Mouse (Mus musculus): ENCODE results near the gene Vps72. TPM values are rescaled to one million over a fixed set of nuclear protein-coding genes. Genes with fewer than 3 reads are reported as not detected.
"Not testable (repeated sequence)": the region's sequence is repeated elsewhere in the genome, so short reads cannot be mapped to it uniquely, and the experiment has no call there.

Vps72 gene
- 10 to 100 TPM; 29.6 to 41.0 TPM for total RNA-seq (2021)
- long read RNA-seq, experiment 1, transcript Vps72-201 (6 exons, 1,456 nt) = major isoform, 35 of 37 reads
- long read RNA-seq, experiment 1, partial matches to known transcripts = 0 of 37 reads
- long read RNA-seq, experiment 1, other reads (novel, unspliced or antisense) = 2 of 37 reads
- long read RNA-seq, experiment 2, transcript Vps72-201 (6 exons, 1,456 nt) = major isoform, 38 of 45 reads
- long read RNA-seq, experiment 2, partial matches to known transcripts = 3 of 45 reads
- long read RNA-seq, experiment 2, other reads (novel, unspliced or antisense) = 4 of 45 reads

DNA sequence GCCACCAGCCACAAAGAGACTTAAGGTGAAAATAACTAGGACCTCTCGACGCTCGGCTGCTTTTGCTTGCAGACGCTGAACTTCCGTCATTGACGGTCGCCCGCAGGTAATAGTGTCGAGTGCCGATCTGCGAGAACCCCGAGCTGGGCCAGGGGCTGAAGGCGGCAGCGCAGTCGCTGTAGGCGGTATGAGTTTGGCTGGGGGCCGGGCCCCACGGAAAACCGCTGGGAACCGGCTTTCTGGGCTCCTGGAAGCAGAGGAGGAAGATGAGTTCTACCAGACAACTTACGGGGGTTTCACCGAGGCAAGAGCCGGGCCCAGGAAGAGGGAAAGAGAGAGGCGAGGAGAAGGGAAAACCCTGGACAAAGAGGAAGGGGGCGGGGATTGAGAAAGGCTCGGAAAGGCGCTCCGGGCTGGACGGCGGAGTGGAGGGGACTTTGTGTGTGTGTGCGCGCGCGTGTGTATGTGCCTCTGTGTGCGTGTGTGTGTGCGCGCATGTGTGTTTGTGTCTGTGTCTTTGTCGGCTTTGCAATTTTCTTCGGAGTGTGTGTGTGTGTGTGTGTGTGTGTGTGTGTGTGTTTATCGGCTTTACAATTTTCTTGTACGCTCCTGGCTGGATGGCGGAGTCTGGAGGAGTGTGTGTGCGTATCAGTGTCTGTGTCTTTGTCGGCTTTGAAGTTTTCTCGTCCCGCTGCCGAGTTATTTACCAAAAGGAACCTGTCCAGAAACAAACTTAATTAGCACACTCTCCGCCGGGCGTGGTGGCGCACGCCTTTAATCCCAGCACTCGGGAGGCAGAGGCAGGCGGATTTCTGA is at the start of gene Vps72:
Gene Vps72 (plus strand): TSS at position 112 of the 816 bp plus-strand sequence.
- intact Hi-C loops (cut with DNase I; ENCODE audit: low total_unique reads) = no loop called here
- DNase-seq = peak; percentile 90

DNA sequence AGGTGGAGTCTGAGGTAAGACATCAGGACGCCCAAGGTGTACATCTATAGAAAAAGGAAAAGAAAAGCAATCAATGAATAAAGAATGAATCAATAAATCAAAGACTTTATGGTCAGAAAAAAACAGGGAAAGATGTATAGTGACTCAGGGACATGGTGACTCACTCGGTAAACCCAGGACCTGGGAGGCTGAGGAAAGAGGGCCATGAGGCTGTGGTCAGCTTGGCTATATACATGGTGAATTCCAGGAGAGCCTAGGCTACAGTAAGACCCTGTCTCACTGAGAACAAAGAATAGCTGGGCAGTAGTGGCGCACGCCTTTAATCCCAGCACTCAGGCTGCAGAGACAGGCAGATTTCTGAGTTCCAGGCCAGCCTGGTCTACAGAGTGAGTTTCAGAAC is 47.1 kb upstream of the Vps72 start:
- intact Hi-C loops (cut with DNase I; ENCODE audit: low total_unique reads) = loop anchor here (10.0 kb wide), 1 partner anchor 141 kb away; no protein-coding TSS in a partner anchor
- no peak for DNase-seq

DNA sequence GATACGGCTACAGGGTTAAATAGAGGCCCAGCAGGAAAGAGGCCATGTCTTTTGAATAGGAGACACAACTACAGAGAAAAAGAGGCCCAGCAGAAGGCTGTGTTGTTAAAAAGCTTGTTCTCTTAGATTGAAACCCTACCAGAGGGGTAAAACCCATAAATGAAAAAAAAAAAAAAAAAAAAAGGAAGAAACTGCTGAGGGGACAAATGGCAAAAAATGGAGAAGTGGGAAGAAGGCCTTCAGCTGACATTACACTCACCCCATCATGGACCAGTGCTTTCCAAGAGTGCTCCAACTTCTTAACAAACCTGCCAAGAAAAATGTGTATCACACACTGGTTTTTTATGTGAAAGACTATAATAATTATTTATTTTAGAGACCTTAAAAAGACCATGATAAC is 45.3 kb upstream of the Vps72 start:
- DNase-seq = no peak
- intact Hi-C loops (cut with DNase I; ENCODE audit: low total_unique reads) = loop anchor here (10.0 kb wide), 1 partner anchor 139 kb away; no protein-coding TSS in a partner anchor

DNA sequence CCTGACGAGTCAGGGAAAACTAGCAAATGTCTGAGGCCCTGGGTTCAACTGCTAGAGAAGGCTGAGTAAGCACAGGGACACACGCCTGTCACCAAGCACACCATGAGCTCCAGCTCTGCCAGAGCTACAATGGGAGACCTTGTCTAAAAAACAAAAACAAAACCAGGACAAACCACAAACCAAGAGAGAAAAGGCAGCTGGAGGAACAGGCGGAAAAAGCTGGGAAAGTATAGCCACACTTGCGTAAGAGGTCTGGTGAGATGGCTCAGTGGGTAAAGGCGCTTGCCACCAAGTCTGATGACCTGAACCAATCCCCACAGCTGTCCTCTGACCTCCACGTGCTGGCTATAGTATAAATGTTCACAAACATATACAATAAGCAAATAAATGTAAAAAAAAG is 44.7 kb upstream of the Vps72 start:
- intact Hi-C loops (cut with DNase I; ENCODE audit: low total_unique reads) = loop anchor here (10.0 kb wide), 1 partner anchor 139 kb away; no protein-coding TSS in a partner anchor

DNA sequence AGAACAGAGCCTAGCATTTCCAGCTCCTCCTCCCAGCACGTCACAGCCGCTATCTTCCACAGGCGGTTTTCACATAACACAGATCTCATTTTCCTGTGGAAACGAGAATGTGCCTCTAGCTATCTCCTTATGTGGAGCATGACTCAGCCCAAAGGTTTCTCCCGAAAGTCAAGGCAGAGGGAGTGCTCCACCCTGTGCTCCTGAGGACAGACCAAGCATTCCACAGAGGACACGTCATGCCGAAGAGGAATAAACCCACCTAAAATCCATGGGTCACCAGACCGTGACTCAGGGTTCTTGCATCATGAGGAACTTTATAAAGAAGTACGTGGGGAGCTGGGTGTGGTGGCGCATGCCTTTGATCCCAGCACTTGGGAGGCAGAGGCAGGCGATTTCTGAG is 44.3 kb upstream of the Vps72 start:
- DNase-seq = no peak
- intact Hi-C loops (cut with DNase I; ENCODE audit: low total_unique reads) = loop anchor here (10.0 kb wide), 1 partner anchor 138 kb away; no protein-coding TSS in a partner anchor

More for the DNA sequence above, 44.7 kb upstream of the Vps72 start:
- DNase-seq = no peak

DNA sequence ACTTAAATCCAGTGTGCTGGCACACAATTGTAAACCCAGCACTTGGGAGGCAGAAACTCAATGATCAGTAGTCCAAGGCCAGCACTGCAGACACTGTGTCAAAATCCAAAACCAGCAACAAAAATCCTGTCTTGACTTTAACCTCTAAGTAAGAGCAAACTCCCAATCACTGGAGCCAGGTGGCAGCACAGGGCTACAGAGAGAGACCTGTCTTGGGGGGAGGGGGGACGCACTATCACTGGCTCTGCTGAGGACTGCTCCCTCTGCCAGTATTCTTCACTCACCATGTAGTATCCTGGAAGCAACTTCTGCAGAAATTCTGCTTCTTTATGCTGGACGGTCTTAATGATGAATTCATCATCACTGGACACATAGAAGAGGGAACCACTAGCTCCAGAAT is 39.2 kb upstream of the Vps72 start:
- no peak for DNase-seq
- intact Hi-C loops (cut with DNase I; ENCODE audit: low total_unique reads) = no loop called here

DNA sequence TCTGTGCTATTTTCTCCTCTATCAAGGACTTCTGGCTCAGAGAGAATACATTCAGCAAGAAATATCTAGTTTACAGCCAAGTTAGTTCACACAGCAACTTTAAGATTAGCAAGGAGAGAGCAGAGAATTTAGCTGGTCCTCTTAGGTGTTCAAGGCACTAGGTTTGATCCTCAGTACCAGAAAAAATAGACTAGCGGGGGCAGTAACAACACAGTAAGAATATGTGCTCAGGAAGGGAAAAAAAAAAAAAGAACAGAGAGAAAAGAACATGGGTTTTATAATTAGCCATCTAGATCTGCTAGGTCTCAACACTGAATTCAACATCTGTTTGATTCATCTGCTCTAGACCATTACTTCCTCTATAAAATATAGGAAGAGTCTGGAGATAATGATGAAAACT is 22.8 kb upstream of the Vps72 start:
- intact Hi-C loops (cut with DNase I; ENCODE audit: low total_unique reads) = no loop called here
- DNase-seq = no peak

DNA sequence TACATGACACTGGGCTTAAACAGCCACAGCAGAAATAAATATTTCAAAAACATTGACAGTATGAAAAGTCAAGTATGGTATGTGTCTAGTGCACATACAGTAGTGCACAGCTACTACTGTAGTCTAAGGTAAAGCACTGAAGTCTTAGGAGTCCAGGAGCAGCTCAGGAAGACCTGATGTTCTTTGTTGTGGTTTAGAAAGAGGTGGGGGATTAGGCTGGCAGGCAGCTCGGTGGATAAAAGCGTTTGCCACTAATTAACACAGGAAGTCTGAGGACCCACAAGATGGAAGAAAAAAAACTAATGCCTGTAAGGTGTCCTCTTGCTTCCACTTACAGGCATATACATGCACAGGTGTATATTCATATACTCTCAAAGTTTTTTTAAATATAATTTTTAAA is 10.0 kb upstream of the Vps72 start:
- DNase-seq = no peak
- intact Hi-C loops (cut with DNase I; ENCODE audit: low total_unique reads) = no loop called here

DNA sequence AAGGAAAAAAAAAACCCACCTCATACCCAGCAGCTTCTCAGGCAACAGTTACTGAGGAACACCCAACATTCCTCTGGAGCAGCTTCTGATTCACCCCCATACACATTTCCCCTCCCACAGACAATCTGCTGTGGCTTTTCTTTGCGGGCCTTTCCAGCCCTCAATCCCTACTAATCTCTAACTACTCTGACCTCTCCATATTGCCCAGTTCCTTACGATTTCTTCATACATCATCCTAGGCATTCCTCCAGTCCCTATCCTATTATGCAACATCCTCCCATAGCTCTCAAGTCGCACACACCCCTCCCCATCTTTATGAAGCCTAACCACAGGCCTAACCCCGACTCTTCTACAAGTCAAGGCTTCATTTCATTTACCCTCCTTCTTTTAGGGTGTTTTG is 5.7 kb upstream of the Vps72 start:
- intact Hi-C loops (cut with DNase I; ENCODE audit: low total_unique reads) = no loop called here

DNA sequence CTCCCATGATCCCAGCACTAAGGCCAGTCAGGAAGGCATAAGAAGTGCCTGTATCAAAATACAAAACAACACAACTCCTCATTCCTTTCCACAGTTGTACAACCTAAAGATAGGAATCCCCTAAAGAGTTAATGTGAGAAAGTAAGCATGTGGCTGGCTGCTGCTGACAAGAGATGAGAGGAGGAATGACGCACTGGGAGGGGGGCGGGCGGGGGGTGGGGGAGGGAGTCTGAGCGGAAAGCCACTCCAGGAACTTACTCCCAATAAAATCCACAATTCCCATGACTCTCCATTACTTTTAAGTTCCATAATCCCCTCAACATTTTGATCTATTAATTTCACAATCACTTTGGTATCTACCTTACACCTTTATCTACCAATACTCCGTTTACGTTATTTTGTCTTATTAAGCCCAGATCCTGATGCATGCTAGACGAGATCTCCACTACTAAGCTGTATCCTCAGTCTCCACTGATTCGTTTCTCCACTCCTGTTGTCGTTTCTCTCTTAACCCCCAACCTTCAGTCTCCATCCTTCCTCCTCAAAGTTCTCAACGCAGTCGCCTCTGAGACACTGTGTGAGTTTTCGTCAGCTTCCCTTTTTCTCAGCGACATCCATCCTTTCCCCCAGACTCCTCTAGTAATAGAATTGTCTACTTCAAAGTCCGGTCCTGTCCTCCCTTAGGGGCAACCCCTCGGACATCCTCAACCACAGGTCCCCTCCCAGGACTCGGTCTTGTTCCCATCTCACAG is 5.1 kb upstream of the Vps72 start:
- no peak for DNase-seq

More for the DNA sequence above, 5.7 kb upstream of the Vps72 start:
- DNase-seq = no peak

DNA sequence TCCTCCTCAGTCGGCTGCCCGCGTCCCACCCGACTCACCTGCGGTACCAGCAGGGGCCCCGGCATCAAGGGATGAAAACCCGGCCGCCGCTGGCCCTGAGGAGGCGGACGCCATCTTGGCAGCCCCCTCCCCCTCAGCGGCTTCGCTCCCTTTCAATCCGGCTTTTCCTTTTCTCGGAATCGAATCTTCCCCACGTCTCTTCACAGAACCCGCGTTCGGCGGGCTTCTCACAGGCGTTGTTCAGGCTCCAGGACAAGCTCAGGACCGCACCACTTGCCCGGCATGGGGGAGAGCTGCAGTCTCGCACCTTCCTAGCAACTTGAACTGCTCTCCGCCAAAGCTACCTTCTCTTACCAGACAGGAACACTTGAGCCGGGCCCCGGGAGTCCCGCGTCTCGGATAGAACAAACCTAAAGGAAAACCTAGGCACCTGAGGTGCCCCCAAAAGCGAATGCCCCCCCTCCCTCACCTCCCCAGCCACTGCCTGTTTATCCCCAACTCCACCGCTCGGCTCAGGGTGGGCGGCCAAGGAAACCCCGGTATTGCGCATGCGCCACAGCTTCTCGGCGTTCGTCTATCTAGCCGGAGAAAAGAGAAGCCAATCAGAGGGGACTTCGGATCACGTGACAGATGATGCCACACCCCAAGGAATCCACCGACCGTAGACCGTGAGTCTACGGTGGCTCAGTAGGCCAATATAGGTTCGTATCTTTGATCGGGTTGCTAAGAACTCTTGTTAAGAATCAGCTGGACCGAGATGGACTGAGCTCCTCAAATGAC is 4.3 kb upstream of the Vps72 start, which contains the start of gene Pip5k1a:
Gene Pip5k1a (minus strand): TSS at position 593 of the 780 bp plus-strand sequence.
- peak; percentile 97 for DNase-seq
- intact Hi-C loops (cut with DNase I; ENCODE audit: low total_unique reads) = no loop called here

More for the DNA sequence above, 5.1 kb upstream of the Vps72 start:
- intact Hi-C loops (cut with DNase I; ENCODE audit: low total_unique reads) = no loop called here

DNA sequence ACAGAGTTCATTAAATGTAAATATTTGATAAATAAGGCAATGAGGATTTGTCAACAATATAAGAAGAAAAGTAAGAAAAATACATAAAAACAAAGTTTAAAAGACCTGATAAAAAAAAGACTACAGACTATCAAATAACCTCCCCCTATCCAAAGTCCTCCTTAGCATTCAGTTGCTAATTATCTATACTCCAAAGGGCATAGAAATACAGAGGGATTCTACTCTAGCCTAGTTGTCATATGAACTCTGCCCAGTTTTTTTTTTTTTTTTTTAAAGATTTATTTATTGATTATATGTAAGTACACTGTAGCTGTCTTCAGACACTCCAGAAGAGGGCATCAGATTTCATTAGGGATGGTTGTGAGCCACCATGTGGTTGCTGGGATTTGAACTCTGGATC is 3.5 kb upstream of the Vps72 start:
- DNase-seq; intact Hi-C loops (cut with DNase I; ENCODE audit: low total_unique reads): not testable (repeated sequence)

DNA sequence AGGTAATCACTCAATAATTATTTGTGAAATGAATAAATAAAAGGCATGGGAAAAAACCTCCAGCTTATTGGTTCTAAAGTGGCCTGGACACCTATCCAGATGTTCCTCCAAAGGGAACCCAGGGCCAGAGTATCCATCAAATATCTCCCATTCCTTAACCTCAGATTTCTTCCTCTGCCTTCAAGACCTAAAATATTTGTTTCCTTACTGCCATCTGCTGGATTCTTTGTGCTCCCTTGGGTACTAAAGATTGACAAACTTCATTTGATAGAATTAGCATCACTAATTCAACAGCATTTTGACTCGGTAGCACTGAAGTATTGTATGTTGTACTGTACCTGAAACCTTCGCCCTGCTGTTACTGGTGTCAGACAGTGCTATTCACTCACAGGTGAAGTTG is 2.9 kb upstream of the Vps72 start:
- no peak for DNase-seq
- intact Hi-C loops (cut with DNase I; ENCODE audit: low total_unique reads) = no loop called here

DNA sequence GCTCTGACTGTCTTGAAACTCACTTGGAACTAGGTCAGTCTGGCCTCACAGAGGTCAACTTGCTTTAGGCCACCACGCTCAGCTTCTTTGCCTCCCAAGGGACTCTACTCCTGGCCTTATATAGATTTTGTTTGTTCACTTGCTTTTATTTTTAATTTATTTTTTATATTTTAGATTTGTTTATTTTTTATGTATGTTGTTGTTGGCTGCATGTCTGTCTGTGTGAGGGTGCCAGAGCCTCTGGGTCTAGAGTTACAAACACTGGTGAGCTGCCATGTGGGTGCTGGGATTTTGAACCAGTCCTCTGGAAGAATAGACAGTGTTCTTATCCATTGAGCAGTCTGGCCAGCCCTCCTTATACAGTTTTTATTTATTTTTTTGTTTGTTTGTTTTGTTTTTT is 1.9 kb downstream of the Vps72 start:
- DNase-seq = no peak
- intact Hi-C loops (cut with DNase I; ENCODE audit: low total_unique reads) = no loop called here

DNA sequence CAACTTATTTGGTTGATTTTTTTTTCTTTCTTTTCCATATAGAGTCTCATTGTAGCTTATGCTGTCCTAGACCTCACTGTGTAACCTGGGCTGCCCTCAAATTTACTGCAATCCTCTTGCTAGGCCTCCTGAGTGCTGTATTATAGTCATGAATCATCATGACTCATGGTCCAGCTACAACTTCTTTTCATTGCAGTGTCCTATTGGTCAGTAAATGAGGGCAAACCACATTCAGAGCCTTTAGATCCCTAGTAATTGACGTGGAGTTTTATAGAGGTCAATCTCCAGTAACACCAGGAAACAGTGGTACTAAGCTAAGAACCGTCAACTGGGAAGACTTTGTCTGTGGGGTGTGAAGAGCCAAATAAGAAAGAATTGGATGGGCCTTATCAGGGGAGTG is 6.9 kb downstream of the Vps72 start:
- DNase-seq = no peak
- intact Hi-C loops (cut with DNase I; ENCODE audit: low total_unique reads) = no loop called here

DNA sequence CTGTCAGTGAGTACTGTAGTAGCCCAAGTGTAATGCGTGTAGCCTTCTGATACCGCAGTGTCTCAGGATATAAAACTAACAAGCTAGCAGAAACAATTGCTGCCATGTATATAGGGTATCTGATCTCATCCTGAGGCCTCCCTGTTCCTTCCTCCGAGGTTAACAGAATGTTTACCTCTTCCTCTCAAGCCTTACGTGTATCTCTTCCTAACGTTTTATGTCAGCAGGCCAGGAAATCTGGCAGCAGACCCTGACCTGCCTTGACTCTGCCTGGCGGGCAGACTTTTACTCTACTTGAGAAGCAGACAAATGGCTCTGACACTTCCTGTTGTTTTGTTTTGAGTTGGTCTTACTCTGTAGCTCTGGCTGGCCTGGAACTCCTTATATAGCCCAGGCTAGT is 10.8 kb downstream of the Vps72 start:
- DNase-seq = no peak
- intact Hi-C loops (cut with DNase I; ENCODE audit: low total_unique reads) = no loop called here

DNA sequence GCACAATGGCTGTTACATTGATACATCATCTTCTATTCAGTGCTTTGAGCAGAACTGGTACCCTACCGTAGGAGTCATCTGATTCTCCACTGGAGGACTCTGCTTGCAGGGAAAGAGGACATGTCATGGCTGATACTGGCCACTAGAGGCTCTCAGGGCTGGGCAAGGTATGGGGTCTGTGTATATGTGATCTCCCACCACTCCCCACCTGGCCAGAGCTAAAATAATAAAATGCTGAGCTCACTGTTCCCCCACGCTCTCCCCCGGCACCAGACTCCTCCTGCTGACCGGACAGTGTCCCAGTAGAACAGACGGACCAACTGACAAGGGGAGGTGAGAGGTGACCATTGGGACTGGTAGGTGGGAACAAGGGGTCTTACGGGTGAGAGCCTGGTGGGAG is 13.4 kb downstream of the Vps72 start, which contains the start of gene Tmod4:
Gene Tmod4 (plus strand): TSS at position 231 of the 400 bp plus-strand sequence.
- intact Hi-C loops (cut with DNase I; ENCODE audit: low total_unique reads) = no loop called here
- peak; percentile 59 for DNase-seq

DNA sequence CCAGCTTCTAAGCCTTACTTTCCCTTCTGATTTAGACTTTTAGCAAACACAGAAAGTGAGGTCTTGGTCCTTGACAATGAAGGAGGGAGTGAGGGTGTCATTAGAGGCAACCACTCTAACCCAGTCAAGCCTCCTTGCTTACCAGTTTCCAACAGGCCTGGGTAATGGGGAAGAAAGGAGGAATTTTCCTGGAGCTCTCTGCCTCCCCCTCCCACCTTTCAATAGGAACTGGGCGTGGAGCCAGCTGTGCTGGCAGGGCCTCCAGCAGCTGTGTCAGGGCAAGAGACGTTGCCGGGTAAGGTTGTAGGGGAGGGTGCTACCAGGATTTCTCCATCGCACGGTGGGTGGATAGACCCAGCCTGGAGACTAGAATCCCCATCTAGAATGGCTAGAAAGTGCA is 14.2 kb downstream of the Vps72 start:
- intact Hi-C loops (cut with DNase I; ENCODE audit: low total_unique reads) = no loop called here
- DNase-seq = peak; percentile 81

DNA sequence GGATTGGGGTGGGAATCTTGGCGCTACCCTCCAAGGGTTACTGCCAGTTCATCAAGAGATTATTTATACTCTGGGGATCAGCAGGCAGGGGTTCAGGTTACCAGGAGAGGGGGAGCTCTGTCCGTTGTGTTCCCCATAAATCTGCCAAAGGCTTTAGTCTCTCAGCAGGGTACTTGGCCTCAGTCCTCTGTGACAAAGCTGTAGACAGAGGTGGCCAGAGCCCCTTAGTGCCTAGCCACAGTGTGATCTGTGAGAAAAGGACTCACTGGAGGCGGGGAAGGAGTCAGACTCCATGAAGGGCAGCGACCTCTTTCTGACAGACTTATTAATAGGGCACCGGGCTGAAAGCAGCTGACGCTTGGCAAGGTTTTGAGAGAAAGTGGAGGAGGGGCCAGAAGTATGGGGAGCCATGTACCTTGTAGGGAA is 18.4 kb downstream of the Vps72 start:
- peak; percentile 58 for DNase-seq
- intact Hi-C loops (cut with DNase I; ENCODE audit: low total_unique reads) = no loop called here
